Mouse (Mus musculus): ENCODE data around the gene Cenpb.
"Not testable (repeated sequence)": the region's sequence is repeated elsewhere in the genome, so short reads cannot be mapped to it uniquely, and the experiment has no call there.

The Cenpb gene

GRCm38 (mm10) chr2:131179990-131180587, at the start of gene Cenpb:
Gene Cenpb, minus strand, starts transcription at chr2:131180067.
- DNase-seq (ENCODE audit: low read depth, low spot score): peak; percentile 89

- DNase-seq (ENCODE audit: low read depth, low spot score): no peak
These were observed 47.4 kb upstream of the Cenpb start for GRCm38 (mm10) chr2:131227243-131227642.

GRCm38 (mm10) chr2:131226669-131227068, 46.8 kb upstream of the Cenpb start:
- not testable (repeated sequence) for DNase-seq (ENCODE audit: low read depth, low spot score)

DNA sequence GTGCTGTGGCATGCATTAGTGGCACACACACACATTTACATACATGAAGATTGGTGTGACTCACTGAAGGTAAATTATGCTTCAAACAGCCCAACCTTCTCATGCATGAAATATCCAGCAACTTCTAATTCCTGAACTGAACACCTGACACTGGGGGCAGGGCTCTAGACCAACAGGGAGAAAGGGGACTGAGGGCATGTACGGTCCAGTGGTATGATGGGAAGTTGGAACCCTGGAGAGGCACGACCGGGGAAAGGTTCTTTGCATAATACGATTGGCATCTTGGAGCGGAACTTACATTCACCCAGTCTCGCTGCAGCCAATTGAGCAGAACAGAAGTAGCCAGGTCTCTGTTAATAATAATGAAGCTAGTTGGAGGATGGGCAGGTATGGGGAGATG, 45.3 kb upstream of the Cenpb start:
- no peak for DNase-seq (ENCODE audit: low read depth, low spot score)

GRCm38 (mm10) chr2:131223569-131223968, 43.7 kb upstream of the Cenpb start:
- no peak for DNase-seq (ENCODE audit: low read depth, low spot score)

DNA sequence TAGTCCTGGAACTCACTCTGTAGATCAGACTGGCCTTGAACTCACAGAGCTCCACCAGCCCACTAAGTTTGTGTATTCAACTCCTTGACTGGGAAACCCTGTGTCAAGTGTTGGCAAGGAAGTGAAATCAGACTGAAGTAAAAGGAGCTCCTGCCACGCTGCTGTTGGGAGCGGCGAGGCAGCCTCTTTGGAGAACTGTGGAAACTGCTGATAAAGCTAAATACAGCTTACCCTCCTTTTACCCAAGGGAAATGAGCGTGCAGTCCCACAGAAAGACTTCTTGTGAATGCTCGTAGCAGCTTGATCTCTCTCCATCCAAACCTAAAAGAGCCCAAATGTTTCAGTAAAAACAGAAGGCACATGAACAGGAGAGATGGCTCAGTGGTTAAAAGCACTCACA, 42.7 kb upstream of the Cenpb start:
- no peak for DNase-seq (ENCODE audit: low read depth, low spot score)

GRCm38 (mm10) chr2:131221853-131222515, 42.1 kb upstream of the Cenpb start:
- DNase-seq (ENCODE audit: low read depth, low spot score): no peak

DNA sequence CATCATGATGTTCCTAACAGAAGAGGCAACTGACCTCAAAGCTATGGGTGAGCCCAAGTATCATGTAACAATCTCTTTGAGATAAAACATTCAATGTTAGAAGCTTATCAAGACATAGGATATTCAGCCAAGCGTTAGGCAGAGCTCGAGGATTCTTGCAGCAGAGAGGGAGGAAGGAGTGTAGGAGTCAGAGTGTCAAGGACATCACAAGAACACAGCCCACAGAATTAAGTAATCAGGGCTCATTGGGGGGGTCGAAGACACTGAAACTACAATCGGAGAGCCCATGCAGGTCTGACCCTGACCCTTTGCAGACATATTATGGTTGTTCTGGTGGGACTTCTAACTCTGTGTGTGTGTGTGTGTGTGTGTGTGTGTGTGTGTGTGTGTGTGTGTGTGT, 40.2 kb upstream of the Cenpb start:
- DNase-seq (ENCODE audit: low read depth, low spot score): no peak

DNA sequence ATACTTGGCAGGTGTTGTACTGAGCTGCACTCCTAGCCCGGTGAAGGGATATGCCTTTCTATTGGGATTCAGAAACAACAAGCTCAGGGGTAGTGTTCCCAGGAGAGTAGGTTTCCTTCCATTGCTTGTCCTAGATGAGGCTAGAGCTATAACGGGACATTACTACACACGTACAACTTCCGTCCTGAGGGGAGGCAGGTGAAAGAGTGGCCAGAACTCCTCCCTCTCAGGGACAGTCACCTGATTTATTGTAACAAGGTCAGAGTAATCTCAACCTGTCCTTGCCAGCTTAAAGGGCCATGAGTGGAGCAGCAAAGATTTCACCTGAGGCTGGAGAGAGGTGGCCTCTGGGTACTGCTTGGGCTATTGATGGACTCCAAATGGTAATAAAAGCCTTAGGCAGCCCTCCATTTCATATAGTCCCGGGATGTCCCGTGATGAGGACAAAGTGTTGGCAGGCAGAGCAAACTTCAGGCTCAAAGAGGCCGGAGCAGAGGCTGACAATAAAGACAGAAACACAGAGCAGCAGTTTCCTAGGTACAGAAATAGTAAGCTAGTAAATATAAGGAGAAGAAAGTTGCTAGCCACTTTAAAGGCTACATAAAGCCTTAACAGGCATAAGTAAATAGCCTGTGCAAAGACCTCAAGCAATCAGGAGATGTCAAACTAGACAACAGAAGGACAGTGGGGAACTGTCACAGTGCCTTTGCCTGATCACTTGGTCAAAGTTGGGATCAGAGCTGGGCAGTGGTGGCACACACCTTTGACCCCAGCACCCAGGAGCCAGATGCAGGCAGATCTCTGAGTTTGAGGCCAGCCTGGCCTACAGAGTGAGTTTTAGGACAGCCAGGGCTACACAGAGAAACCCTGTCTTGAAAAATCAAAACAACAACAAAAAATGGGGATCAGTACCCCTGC, 36.3 kb upstream of the Cenpb start:
- DNase-seq (ENCODE audit: low read depth, low spot score): no peak

DNA sequence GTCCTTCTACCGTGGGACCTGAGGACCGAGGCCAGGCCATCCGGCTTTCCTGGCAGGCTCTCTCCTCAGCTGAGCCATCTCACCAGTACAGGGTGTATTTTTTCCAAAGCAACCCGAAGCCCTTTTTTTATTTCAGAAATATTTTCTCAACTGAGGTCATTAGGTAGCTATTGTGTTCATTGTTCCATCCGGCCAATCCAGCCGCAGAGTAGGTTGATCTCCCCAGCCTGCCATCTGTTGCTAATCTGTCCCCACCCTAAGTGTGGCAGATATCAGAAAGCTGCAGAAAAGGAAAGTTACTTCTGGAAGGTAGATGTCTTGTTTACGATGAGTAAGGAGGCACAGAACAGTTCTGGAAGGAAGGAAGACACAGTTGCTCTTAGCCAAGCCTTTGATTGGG, 33.9 kb upstream of the Cenpb start:
- DNase-seq (ENCODE audit: low read depth, low spot score): no peak

- DNase-seq (ENCODE audit: low read depth, low spot score): no peak
These were observed 31.3 kb upstream of the Cenpb start for GRCm38 (mm10) chr2:131211026-131211615.

GRCm38 (mm10) chr2:131209969-131210792, 30.3 kb upstream of the Cenpb start:
- DNase-seq (ENCODE audit: low read depth, low spot score): peak; percentile 97

- no peak for DNase-seq (ENCODE audit: low read depth, low spot score)
These were observed 29.4 kb upstream of the Cenpb start for GRCm38 (mm10) chr2:131209125-131209795.

- DNase-seq (ENCODE audit: low read depth, low spot score): no peak
These were observed 28.5 kb upstream of the Cenpb start for GRCm38 (mm10) chr2:131208356-131208755.

GRCm38 (mm10) chr2:131206778-131207177, 26.9 kb upstream of the Cenpb start, which contains the start of gene Ap5s1:
Gene Ap5s1, plus strand, starts transcription at chr2:131207078.
- no peak for DNase-seq (ENCODE audit: low read depth, low spot score)

DNA sequence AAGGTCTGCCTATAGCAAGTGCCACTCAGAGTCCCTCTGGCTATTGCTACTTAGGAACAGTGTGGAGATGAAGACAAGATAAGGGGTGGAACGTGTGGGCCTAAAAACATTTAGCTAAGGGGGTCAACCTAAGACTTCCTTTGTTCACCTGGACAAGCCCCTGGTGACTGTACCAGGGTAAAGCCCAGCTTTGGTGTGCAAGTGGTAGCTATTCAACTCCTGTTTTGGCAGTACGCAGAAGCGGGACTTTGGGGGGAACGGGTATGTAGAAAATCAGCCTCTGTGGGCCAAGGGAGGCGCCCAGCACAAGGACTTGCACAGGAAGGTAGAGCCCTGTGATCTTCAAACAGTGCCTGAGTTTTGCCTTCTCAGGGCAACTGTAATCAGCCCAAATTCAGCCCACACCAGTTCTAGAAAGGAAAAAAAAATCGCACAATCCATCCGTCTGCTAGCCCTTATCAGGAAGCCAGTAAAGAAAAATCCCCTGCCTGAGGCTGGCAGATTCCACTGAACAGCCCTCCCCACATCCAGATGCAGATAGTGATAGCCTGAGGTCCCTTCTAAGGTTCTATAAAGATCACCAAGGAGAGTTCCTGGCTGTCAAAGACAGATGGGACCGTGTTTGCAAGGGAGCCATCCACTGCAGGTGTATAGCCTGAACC, 25.8 kb upstream of the Cenpb start:
- DNase-seq (ENCODE audit: low read depth, low spot score): no peak

- DNase-seq (ENCODE audit: low read depth, low spot score): no peak
These were observed 24.6 kb upstream of the Cenpb start for GRCm38 (mm10) chr2:131204410-131204981.

- no peak for DNase-seq (ENCODE audit: low read depth, low spot score)
These were observed 24.0 kb upstream of the Cenpb start for GRCm38 (mm10) chr2:131203816-131204409.

DNA sequence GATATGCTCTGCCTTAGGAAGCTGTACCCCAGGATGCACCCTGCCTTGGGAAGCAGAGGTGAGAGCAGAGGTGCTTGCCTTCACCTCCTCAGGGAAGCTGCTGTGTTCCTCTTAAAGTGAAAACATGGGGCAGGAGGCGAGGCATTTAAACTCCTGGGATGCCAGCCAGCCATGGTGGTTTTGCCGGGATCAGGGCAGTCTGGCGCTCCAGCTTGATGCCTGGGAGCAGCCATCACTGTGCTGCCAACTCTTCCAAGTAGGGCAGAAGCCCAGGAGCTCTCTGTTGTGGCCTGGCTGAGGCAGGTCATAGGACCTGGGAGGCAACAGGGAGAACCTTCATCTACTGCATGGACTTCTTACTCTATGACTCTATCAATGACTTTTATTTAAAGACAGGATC, 21.4 kb upstream of the Cenpb start:
- no peak for DNase-seq (ENCODE audit: low read depth, low spot score)
